Mouse (Mus musculus): ENCODE measurements around the gene Sstr3.
A peak's percentile ranks its signal among the peaks of the same experiment; 100 is the strongest.

Gene Sstr3

DNA sequence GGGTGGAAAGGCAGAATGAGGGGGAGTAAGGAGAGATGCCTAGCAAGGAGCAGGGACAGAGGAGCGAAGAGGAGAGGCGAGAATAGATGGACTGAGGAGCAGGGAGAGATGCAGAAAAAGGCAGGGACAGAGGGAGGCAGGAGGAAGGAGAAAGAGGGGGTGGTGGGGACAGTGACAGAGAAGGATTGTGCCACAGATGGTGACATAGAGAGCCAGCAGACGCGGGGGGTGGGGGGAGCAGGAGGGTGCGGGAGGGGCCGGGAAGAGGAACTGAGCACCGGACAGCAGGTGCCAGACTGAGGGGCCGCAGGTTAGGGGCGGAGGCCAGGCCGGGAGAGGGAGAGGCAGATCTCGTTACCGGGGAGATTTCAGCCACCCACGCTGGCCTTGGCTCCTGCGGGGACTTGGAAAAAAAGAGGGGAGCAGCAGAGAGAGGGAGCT, at the start of gene Sstr3:
Gene Sstr3, minus strand, starts transcription at position 125 of the 441 bp plus-strand sequence.
- DNase-seq: no peak

DNA sequence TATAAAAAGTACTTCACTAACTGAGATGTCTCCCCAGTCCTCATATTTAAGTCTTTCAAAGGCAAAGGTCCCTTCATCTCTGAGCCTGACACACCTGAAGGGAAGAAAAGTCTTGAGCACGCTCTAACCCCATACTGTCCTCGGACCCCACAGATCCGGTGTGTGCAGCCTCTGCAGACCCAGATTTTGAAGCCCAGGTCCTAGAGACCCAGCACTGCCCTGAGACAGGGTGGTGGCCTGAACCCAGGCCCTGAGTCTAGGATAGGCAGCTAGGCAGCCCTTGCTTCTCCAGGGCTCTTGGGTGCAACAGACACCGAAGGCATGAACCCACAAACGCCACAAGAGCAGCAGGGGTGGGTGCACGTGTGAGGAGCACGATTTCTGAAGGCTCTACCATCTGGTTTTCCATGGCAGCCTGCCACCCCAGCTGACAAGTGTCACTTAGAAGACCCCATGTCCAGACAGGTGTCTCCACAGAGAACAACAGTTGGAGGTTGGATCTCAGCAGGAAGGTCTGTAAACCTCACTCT, 49.5 kb upstream of the Sstr3 start:
- no peak for DNase-seq

GRCm38 (mm10) chr15:78592452-78592968, 48.0 kb upstream of the Sstr3 start:
- DNase-seq: no peak

- no peak for DNase-seq
Observed at GRCm38 (mm10) chr15:78591680-78592451, 47.4 kb upstream of the Sstr3 start.

GRCm38 (mm10) chr15:78590785-78591184, 46.3 kb upstream of the Sstr3 start:
- DNase-seq: no peak

DNA sequence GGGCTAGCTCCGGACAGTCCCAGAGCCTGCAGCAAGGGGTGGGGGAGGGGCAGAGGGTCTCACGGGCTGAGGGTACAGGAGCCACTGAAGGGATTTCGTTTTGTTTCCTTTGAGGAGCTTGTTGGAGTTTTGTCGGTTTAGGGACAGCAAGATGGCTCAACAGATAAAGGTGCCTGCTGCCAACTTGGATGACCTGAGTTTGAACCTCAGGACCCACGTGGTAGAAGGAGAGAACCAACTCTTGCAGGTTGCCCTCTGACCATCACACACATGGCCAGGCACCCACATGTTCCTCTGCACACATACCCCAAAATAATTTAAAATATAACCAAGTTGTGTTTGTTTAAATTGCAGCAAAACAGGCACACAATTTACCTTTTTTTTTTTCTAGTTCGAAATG, 45.5 kb upstream of the Sstr3 start:
- DNase-seq: no peak

DNA sequence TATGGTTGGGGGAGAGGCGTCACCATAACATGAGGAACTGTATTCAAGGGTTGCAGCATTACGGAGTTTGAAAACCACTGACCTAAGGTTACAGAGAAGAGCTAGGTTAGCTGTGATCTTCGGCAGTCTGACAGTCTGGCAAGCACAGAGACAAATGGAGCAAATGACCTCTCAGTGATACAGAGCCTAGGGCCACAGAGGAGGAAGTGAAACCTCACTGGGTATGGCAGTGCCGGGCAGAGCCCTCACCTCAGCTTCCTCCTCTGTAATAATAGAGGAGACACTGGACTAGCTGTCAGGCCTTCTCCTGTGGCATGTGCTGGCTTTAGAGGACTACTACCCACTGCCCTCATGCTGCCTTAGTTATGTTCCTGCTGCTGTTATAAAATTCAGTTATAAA, 44.4 kb upstream of the Sstr3 start:
- DNase-seq: peak; percentile 48 to 62

DNA sequence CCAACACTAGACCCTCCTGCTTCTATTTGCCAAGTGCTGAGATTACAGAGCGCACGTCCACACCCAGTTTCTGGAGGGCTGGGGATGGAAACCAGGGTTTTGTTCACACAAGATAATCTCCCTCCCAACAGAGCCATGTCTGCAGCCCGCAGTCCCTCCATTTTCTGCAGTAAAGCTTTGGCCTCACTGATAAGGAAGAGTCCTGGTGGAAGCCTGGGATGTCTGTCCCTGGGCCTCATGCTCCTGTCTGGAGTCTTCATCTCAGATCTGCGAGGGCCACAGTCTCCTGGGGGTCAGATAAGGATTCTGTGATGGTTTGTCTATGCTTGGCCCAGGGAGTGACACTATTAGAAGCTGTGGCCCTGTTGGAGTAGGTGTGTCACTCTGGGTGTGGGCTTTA, 43.6 kb upstream of the Sstr3 start:
- DNase-seq: no peak

DNA sequence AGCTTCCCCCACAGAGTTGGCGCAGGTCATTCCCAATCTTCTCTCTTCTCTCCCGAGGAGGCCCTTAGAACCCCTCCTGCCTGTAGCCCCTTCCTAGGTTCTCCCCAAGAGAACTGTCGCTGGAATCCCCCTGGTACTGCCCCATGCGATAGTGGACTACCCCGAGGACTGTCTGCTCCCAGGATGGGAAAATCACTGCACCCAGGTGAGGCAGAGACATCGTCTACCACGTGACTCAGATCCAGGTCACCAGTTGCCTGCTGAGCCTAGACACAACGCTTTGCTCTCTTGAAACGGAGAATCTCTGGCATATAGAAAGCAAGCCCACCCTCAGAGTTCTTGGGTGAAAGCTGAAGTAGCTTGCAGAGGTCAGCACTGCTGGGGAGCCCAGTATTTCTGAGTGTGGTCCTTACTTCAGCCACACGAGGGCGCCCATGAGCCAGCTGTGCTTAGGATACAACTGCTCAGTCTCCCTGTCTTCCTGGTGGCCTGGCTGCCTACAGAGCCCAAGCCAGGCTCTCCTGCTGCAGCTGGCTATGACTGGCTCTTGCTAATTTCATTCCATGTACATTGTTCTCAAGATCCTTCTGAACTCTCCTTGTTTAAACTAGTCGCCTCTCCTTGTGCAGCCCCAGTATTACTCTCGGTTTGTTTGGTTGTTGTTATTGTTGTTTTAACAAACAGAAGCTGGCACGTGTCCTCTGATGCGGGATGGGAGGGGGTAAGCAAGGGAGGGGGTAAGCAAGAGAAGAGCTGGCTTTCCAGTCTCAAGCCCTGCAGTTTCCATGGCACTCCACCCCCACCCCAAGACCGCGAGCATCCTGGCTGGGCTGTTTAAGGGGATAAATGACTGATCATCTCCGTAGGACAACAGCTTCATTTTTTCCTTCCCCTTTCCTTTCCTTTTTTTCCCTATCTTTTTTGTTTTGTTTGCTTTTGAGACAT, 42.8 kb upstream of the Sstr3 start:
- DNase-seq: peak; percentile 82 to 90

GRCm38 (mm10) chr15:78585404-78585803, 40.9 kb upstream of the Sstr3 start:
- no peak for DNase-seq

GRCm38 (mm10) chr15:78583352-78583751, 38.9 kb upstream of the Sstr3 start:
- DNase-seq: no peak

GRCm38 (mm10) chr15:78576284-78576810, 31.9 kb upstream of the Sstr3 start:
- DNase-seq: no peak

DNA sequence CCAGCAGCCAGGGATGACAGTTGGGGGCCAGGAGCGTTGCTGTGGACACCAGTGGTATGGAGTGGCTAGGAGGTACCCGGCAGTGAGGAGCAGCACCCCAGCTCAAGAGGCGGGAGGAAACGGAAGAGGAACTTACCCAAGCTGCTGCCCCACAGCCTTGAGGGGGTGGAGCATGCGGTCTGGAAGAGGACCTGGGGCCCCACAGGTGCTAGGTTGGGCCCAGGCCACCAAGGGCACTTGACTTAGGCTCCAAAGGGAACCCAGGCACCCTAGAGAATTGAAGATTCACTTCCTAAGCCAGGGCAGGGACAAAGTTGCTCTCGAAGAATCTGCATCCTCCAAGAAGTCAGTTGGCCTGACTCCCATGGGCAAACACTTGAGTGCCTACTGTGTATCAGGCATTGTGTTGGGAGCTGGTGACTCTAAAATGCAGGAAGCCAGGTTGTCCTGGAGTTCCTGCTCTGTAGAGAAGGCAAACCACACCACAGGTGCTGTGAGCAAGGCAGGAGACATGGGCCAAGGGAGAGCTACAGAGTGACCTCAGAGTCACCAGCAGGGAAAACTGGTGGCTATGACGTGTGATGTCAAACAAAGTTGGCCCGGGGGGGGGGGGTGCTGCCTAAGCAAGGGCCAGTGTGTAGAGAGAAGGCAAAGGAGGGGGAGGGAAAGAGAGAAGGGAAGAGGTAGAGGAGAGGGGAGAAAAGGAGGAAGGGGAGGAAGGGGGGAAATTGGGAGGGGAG, 28.3 kb upstream of the Sstr3 start, which contains the start of gene Rac2:
Gene Rac2, minus strand, starts transcription at position 126 of the 740 bp plus-strand sequence.
- DNase-seq: peak; percentile 69 to 74

DNA sequence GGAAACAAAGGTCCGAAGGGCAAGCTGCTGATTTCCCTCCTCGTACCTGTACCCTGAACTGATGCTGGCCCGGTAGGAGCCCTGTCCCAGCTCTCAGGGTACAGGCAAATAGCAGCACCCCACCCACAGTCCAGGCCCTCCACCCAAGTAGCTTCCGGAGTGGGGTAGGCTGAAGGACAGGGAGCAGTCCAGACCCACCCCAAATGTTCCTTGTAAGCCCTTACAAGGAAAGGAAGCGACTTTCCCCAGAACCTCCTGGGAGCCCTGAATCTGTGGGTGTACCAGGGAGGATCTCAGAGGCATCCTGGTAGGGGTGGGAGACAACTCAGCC, 27.8 kb upstream of the Sstr3 start:
- DNase-seq: no peak

- DNase-seq: peak; percentile 68 to 71
Observed at GRCm38 (mm10) chr15:78571554-78572269, 27.2 kb upstream of the Sstr3 start.

DNA sequence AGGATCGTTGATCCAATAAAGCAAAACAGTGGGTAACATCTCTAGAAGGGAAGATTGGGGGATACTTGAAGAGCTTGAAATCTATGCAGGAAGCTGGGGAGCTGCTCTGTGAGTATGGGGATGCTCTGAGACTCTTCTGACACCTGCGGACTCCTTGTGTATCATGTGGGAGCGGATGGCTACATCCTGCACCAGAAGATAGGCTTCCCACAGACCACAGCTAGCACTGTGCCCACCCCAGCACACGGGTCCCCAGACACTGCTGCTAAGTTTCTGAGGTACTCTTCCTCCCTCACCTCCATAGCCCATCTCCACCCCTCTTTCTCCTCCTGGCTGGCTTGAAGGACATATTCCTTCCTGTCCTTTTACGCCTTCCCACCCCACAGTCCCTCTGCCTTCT, 25.7 kb upstream of the Sstr3 start:
- no peak for DNase-seq

- no peak for DNase-seq
Observed at GRCm38 (mm10) chr15:78567608-78568120, 23.2 kb upstream of the Sstr3 start.

DNA sequence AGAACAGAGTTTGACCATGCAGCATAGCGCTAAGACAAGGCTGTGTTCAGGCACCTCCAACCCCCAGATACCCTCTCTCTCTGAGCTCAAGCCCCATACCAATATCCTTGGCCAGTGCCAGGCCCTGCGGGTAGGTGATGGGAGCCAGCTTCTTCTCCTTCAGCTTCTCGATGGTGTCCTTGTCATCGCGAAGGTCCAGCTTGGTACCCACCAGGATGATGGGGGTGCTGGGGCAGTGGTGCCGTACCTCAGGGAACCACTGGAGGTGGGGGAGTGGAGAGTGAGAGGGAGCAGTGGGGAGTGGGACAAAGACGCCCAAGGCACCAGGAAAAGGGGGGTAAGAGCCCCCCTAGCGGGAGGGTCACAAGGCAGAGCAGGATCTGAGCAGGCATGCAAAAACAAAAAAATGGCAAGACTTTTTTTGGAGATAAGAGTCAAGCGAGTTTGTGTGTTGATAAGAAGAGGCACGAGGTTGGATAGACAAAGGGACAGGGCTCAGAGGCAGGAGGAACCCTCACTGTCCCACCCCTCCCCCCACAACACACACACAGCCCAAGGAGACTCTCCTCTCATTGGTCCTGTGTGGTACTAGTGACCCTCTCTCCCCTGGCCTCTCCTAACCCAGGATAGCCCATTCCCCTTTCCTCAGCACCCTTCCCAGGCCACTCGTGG, 20.4 kb upstream of the Sstr3 start:
- no peak for DNase-seq

DNA sequence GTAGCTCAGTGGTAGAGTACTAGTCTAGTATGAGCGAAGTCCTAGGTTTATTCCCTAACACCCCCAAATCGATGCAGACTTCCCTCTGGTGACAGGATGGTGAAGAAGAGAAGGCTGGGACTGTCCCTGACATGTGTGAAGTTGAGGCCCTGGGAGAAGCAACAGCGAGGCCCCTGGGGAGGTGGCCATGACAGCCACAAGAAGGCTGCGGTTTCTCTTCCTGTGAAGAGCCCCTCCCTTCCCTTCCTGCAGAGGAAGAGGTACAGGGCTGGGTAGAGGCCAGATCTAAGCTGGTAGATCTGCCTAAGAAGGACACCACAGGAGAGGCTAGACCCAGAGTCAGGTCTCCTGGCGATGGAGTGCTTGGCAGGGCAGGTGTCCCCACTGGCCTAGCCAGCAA, 19.5 kb upstream of the Sstr3 start:
- DNase-seq: peak in 1 of 2 experiments; percentile 44

- DNase-seq: no peak
Observed at GRCm38 (mm10) chr15:78563344-78563743, 18.9 kb upstream of the Sstr3 start.
